Mouse (Mus musculus) left cerebral cortex, adult 2 months (tissue): ENCODE measurements at regions not wholly inside any gene's neighbourhood (a gene's known extent, or its start where the extent isn't known, plus 50 kb on each side); places are given as distances from the start of the nearest gene placed in this dataset.

ENCODE experiments used
- DNase-seq, 2 experiments: peaks; one replicate each; pipeline ENCODE4 v3.0.0; 2021 to 2022; ENCODE audit warnings: low spot score in 2 of 2, mixed read lengths in 1 of 2; ENCODE audit errors: extremely low spot score in 1 of 2
- H3K27ac ChIP-seq: fragments of 200-600 bp; 2 replicates; pipeline ENCODE4 v1.8.1; 2022
- H3K4me3 ChIP-seq: fragments of 200-600 bp; 2 replicates; pipeline ENCODE4 v1.8.1; 2022
- CTCF ChIP-seq: fragments of 200-600 bp; IDR thresholded peaks from 2 replicates; pipeline ENCODE4 v1.8.1; 2022; ENCODE audit warnings: antibody characterized with exemption, mild to moderate bottlenecking, moderate library complexity
- intact Hi-C: fragments of 180-260 bp; cut with DNase I; formaldehyde crosslinking; loops from one replicate; pipeline ENCODE4 v1.15.1; 2025

GRCm38 (mm10) chr6:11647651-11648050 lies 259.6 kb downstream of the Ndufa4 start:
- H3K27ac ChIP-seq: no peak overlapping the region
- no peak overlapping the region for H3K4me3 ChIP-seq
- DNase-seq: no peak
- TF ChIP-seq CTCF: no peak
- intact Hi-C loops: no loop called here

GRCm38 (mm10) chr6:11613331-11613730 lies 294.0 kb downstream of the Ndufa4 start:
- Histone ChIP-seq H3K27ac (no peak overlapping the region), H3K4me3 (no peak overlapping the region)
- no peak for TF ChIP-seq CTCF
- no peak for DNase-seq
- intact Hi-C loops: no loop called here

- intact Hi-C loops: no loop called here
- no peak for DNase-seq
- no peak for TF ChIP-seq CTCF
- H3K4me3 ChIP-seq: no peak overlapping the region
- no peak overlapping the region for H3K27ac ChIP-seq
These were observed 299.1 kb downstream of the Ndufa4 start for GRCm38 (mm10) chr6:11608214-11608613.

GRCm38 (mm10) chr6:11607696-11608095 lies 299.6 kb downstream of the Ndufa4 start:
- intact Hi-C loops: no loop called here
- H3K4me3 ChIP-seq: no peak overlapping the region
- no peak for DNase-seq
- TF ChIP-seq CTCF: no peak
- no peak overlapping the region for H3K27ac ChIP-seq

GRCm38 (mm10) chr6:11606055-11606454 lies 301.2 kb downstream of the Ndufa4 start:
- Histone ChIP-seq H3K27ac (no peak overlapping the region), H3K4me3 (no peak overlapping the region)
- intact Hi-C loops: no loop called here
- no peak for TF ChIP-seq CTCF
- DNase-seq: no peak

- H3K4me3 ChIP-seq: no peak overlapping the region
- no peak for TF ChIP-seq CTCF
- no peak overlapping the region for H3K27ac ChIP-seq
- intact Hi-C loops: no loop called here
- DNase-seq: no peak
These were observed 301.8 kb downstream of the Ndufa4 start for GRCm38 (mm10) chr6:11605526-11605925.

- Histone ChIP-seq H3K27ac (no peak overlapping the region), H3K4me3 (no peak overlapping the region)
- no peak; the same call in 1 of the 2 replicates for TF ChIP-seq CTCF
- intact Hi-C loops: no loop called here
- DNase-seq: no peak
These were observed 312.4 kb downstream of the Ndufa4 start for GRCm38 (mm10) chr6:11594936-11595335.

GRCm38 (mm10) chr6:11593583-11594271 lies 313.6 kb downstream of the Ndufa4 start:
- TF ChIP-seq CTCF: peak; percentile 12
- intact Hi-C loops: no loop called here
- Histone ChIP-seq H3K27ac (no peak overlapping the region), H3K4me3 (no peak overlapping the region)
- DNase-seq: no peak

GRCm38 (mm10) chr6:11576091-11576490 lies 331.2 kb downstream of the Ndufa4 start:
- no peak for TF ChIP-seq CTCF
- Histone ChIP-seq H3K4me3 (no peak overlapping the region), H3K27ac (no peak overlapping the region)
- no peak for DNase-seq
- intact Hi-C loops: no loop called here

GRCm38 (mm10) chr6:11565246-11565645 lies 342.1 kb downstream of the Ndufa4 start:
- TF ChIP-seq CTCF: no peak
- Histone ChIP-seq H3K27ac (no peak overlapping the region), H3K4me3 (no peak overlapping the region)
- intact Hi-C loops: no loop called here
- no peak for DNase-seq

GRCm38 (mm10) chr6:11550473-11550872 lies 356.8 kb downstream of the Ndufa4 start:
- no peak for DNase-seq
- intact Hi-C loops: no loop called here
- Histone ChIP-seq H3K4me3 (no peak overlapping the region), H3K27ac (no peak overlapping the region)
- TF ChIP-seq CTCF: no peak

GRCm38 (mm10) chr6:11547318-11547717 lies 360.0 kb downstream of the Ndufa4 start:
- intact Hi-C loops: no loop called here

More at GRCm38 (mm10) chr6:11547318-11547717, 360.0 kb downstream of the Ndufa4 start:
- no peak for TF ChIP-seq CTCF
- no peak for DNase-seq
- no peak overlapping the region for H3K4me3 ChIP-seq
- H3K27ac ChIP-seq: no peak overlapping the region
